Mouse (Mus musculus): ENCODE results near the gene Rps2.

The Rps2 gene

DNA sequence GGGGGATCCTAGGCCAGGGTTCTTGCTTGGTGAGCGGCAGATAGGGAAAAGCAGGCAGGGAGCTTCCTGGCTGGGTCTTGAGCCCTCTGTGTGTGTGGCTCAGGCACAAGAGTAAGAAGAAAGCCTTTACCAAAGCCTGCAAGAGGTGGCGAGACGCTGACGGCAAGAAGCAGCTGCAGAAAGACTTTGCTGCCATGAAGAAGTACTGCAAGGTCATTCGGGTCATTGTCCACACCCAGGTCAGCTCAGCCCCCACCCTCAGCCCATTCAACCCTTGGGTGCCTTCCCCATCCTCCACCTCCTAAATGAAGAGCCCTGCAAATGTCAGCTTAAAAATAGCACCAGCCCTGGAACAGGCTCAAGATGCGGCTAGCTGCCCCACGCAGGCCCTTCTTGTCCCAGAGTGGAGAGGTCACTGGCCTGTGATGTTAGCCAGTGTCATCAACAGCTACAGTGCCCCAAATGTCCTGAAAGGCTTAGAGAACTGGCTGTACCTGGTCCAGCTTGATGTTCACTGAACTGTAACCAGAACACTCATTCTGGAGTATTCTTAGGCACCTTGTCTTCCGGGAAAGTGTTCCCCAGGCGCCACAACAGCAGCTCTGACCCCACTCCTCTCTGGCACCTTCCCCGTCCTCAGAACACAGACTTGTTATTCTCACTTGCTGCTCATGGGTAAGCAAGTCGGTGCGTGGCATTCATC, 14.5 kb downstream of the Rps2 start:
- no peak for DNase-seq (ENCODE audit: low spot score in 2 of 2)

DNA sequence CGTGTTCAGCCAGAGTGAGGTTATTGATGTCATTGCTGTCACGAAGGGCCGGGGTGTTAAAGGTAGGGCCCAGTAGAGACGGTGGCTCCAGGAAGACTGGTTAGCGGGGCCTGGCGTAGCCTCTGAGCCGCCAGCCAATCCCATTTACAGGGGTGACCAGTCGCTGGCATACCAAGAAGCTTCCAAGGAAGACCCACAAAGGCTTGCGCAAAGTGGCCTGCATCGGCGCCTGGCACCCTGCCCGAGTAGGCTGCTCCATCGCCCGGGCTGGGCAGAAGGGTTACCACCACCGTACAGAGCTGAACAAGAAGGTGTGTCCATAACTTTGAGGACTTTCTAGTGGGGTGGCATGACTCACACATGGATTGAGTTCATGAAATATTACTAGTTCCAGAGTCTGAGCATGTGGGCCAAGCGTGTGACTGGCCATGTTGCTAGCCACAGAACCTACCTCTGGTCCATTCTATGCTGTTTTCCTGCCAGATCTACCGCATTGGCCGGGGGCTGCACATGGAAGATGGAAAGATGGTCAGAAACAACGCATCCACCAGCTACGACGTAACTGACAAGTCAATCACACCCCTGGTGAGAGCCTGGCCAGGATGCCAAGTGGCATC, 15.6 kb downstream of the Rps2 start:
- DNase-seq (ENCODE audit: low spot score in 2 of 2), result no peak

DNA sequence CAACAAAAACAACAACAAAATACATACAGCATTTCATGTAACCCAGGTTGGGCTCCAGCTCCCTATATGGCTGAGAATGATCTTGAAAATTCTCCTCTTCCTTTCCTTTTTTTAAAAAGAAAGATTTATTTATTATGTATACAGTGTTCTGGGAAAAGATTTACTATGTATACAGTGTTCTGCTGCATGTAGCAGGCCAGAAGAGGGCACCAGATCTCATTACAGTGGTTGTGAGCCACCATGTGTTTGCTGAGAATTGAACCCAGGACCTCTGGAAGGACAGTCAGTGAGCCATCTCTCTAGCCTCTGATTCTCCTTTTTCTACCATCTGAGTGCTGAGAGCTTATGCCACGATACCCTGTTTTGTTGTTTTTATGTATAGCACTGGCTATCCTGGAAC, 16.6 kb downstream of the Rps2 start:
- no peak for DNase-seq (ENCODE audit: low spot score in 2 of 2)

DNA sequence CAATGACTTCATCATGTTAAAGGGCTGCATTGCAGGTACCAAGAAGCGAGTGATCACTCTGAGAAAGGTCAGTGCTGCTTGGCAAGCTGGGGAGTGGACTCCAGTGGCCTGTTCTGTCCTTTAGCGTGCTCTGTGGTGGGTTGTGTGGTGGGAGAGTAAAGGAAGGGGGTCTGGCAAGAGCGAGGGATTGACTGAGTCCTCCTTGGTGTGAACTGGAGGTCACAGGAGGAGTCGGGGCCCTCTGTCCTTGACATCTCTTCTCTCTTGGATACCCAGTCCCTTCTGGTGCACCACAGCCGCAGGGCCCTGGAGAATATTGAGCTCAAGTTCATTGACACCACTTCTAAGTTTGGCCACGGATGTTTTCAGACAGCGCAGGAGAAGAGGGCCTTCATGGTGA, 17.5 kb downstream of the Rps2 start:
- no peak for DNase-seq (ENCODE audit: low spot score in 2 of 2)

DNA sequence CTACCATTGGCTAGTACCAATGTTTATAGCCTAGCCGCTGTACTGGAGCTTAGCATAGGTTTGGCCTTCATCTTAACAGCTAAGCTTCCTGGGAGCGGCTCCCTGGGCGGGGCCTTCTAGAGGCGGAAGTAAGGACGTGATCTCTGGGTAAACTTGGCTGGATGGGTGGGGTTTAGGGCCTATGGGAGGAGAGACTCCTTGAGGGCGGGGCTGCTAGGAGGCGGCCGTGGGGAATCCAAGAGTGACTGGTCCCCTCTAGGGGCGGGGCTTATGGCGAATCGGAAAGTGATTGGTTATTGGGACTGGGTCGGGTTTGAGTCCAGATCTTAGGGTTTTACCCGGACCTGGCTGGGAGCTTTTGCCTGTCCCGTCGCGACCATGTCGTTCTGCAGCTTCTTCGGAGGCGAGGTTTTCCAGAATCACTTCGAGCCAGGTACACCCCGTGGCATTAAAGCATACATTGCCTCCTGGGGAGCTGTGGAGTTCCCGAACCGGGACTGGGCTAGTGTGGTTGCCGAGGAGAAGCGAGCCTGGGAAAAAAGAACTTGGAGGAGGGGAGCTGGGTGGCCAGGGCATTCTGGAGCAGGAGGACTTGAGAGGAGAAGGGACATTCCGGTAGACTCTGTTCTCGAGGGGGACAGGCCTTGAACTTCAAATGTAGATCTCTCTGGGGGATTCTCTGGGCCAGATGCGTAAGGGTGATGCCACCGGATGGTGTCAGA, 18.6 kb downstream of the Rps2 start, which contains the start of gene Msrb1:
Msrb1 (plus strand) TSS at position 313 of the 722 bp plus-strand sequence.
- DNase-seq (ENCODE audit: low spot score in 2 of 2), result peak; percentile 96

DNA sequence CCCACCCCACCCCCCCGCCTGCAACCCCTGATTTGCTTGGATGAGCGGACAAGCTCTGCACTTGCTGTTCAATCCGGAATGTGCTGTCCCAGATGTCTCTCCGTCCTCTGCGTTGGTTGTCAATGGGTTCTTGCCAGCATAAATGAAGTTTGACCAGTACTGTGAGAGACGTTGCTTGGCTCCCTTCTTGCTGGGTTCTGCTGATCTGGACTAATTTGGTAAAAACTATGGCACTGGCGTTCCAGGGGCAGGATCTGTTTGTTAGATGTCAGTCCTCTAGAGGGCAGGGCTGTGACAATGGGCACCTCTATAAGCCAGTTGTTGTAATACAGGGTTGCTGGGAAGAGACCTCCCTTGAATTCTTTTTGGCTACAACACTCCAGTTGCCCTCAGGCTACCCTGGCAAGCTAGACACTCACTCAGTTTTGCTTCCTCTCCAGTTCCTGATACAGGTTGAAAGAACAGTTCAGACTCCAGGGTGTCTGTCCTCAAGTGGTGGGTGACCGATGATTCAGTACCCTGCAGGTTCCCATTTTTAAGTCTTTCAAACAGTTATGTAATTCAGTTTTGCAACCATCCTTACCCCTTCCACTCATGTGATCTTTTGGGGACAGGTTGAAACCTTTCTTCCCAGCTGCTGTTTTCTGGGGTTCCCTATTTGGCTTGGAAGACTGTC, 19.4 kb downstream of the Rps2 start:
- DNase-seq (ENCODE audit: low spot score in 2 of 2), result no peak

DNA sequence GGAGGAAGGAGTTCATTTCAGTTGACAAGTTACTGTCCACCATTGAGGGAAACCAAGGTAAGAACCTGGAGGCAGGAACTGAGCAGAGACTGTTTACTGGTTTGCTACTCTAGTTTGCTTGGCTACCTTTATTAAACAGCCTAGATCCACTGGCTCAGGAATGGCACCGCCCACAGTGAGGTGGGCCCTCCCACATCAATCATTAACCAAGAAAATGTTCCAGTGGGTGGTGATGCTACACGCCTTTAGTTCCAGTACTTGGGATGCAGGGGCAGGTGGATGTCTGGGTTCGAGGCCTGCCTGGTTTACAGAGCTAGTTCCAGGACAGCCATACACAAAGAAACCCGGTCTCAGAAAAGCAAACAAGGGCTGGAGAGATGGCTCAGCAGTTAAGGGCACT, 20.3 kb downstream of the Rps2 start:
- DNase-seq (ENCODE audit: low spot score in 2 of 2), result no peak

DNA sequence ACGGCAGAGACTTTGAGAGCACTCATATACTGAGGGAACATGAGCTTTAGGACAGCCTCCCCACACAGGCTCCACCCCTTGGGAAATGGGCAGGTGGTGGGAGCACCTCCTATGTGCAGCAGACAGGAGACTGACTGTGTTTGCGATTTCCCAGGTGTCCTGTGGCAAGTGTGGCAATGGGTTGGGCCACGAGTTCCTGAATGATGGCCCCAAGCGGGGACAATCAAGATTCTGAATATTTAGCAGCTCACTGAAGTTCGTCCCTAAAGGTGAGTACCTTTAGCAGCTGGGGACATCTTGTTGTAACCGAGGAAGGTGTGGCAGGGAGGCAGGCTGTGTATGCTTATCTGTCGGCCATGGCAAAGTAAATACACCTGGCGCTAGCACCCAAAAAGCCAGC, 22.0 kb downstream of the Rps2 start:
- DNase-seq (ENCODE audit: low spot score in 2 of 2), result no peak

DNA sequence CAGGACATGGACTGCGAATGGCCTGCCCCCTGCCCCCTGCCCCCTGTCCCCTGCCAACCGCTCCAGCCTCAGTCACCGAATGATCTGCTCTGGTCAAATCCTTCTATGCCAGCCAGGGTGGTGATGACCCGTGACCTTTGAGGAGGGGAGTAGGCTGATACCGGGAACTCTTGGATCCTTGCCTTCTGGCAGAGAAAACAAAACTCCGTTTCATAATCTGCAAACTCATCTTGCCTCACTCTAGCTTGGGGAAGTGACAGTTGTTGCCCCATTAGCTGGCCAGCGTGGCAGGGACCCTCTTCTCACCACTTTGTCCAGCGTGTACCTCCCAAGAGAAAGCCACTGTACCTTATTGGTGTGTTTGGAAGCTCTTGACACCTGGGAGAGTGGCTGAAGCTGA, 24.4 kb downstream of the Rps2 start:
- DNase-seq (ENCODE audit: low spot score in 2 of 2), result no peak

DNA sequence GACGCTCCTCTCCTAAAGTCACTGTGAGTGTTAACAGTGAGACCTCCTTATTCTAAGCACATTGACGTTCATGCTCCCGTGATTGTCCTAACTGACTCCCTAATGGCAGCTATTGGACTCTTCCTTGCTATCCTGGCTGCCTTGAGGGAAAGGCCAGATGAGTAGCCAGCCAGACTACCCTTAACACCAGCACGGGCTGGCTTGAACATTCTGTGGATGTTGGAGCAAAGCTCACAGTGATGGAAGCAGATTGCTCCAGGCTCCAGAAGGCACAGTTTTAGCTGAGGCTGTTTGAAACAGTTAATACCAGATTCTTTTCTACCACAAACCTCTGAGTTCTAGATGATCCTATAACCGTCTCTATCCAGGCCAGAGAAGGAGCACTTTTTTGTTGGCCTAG, 26.0 kb downstream of the Rps2 start:
- DNase-seq (ENCODE audit: low spot score in 2 of 2), result no peak

DNA sequence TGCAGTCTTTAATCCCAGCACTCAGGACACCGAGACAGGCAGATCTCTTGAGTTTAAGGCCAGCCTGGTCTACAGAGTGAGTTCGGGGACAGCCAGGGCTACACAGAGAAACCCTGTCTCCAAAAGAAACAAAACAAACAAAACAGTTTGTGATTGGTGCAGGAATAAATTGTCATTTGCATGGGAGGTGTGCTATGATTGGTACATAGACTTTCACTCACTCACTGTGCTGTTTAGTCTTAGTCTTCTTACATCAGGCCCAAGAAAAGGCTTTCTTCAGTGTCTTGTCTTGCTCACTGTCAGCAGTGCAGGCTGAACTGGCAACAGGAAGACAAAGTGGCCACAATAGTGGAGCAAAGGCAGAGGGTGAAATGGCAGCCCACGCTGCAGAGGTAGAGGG, 26.5 kb downstream of the Rps2 start:
- no peak for DNase-seq (ENCODE audit: low spot score in 2 of 2)

DNA sequence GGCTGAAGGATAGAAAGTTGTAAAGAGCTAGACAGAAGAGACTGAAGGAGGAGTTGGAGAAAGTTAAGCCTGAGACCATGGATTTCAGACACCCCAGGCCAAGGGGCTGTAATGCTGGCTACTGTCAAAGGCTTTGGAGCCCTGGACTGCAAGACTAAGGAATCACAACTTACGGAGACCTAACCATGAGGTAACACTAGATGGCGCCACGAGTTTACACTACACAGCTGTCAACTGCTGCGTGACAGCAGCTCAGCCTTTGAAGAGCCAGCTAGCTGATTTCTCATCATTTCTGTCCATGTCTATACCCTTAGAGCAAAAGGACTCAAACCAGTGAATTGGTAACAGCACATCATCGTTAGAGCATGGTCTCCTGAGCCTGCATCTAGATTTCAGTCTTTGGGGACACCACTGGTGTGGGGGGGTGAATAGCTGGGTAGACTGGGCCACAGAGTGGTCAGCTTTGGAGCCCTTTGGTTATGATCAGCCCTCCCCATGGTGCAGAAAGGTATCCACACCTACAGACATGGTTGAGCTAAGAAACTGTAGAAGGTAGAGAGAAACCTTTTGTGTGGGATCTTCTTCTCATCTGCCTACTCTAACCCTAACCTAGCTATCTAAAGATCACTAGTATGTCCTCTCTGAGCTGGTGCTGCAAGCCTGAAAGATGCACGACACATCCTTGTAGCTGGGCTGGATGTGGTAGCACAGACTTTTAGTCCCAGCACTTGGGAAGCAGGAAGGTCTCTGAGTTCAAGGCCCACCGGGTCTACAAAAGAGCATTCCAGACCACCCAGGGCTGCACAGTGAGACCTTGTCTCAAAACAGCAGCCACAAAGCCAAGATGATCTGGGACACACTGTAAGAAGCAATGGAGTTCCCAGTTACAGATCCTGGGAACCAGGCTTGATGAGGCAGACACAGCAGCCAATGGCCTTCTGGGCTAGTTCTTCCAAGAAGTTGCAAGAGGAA, 27.9 kb downstream of the Rps2 start:
- peak; percentile 86 to 88 for DNase-seq (ENCODE audit: low spot score in 2 of 2)

DNA sequence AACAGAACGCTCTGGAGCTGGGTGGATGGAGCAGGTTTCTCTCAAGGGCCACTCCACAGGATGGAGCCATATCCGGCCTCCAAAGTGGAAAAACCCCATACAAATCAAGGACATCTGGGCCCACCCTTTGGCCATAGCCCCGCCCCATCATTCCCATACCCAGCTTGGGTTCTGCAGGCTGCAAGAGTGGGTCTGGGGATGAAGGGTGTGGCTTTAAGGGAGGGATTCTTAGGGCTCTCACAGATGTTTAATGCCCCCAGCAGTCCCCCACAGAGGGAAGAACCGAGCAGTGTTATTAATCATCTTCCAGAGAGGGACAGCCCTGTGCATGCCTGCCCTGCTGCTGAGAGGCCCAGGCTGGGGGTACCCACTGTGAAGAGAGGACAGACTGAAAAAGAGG, 29.1 kb downstream of the Rps2 start:
- DNase-seq (ENCODE audit: low spot score in 2 of 2), result no peak

DNA sequence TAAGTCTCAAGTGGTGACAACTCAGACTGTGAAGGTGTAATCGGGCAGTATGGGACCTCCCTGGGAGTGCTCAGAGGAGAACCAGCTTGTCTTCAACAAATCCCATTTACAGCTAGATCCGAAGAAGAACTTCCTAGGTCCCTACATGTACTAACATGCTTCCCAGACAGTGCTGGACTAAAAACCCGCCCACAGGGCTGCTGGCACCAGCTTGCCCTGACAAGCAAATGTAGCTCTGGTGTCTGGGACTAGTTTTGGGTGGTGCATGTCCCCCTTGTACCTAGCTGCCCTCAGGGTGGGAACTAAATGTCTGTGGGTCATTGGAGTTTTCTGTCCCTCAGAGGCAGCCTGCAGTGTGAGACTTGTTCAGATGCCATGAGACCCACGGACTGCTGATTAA, 33.6 kb downstream of the Rps2 start:
- no peak for DNase-seq (ENCODE audit: low spot score in 2 of 2)

DNA sequence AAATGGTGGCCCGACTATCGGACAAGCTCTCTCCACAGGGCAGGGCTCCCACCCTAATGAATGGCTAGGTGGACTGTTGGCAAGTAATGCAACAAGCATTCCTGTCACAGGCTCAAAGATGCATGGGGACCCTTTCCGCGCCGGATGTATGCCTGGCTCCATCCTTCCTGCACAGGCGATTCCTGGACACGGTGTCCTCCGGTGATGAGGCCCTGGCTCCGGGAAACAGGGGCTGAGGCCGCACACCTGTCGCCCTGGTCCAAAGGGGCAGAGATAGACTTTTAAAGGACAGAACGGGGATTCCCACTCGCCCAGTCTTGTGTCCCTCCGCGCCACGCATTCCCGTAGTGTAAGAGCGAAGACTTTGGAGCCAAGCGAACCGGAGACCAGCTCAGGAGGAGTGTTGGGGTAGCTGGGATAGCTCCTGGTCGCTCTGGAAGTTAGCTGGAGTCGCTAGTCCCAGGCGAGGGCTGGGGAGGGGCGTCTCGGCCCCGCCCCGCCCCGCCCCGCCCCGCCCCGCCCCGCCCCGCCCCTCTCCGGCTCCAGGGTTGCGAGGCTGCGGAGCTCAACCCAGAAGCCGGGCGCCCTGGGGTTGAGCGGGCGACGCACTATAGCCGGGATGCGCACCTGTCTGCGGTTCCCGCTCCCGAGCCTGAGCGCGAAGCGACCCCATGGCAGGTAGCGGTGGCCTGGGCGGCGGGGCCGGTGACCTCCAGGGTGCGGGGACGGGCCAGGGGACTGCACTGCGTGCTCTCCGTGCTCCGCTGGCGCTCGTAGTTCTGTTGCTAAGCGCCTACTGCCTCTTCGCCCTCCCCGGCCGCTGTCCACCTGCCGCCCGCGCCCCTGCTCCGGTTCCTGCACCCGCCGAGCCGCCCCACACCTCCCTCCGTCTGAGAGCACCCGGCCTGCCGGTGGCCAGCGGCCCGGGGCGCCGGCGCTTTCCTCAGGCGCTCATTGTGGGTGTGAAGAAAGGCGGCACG, 34.8 kb downstream of the Rps2 start, which contains the start of gene Hs3st6:
Hs3st6 (plus strand) TSS at position 574 of the 980 bp plus-strand sequence.
- no peak for DNase-seq (ENCODE audit: low spot score in 2 of 2)

DNA sequence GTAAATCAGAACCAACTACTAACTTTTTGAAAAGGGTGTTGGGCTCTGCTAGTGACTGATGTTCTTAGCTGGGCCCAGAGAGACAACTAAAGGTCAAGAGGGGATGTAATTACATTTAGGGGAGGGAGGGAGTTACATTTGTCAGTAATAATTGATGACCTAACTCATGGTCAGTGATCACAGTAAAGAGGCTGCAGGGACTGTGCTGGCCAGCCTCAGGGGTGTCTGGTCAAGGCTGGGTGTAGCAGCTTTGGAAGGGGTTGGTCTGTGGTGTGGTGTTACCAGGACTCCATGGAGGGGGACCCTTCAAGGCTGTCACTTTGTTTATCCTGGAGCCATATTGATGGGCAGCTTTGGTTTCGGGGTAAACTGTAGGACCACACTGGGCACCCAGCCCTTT, 39.5 kb downstream of the Rps2 start:
- DNase-seq (ENCODE audit: low spot score in 2 of 2), result no peak

DNA sequence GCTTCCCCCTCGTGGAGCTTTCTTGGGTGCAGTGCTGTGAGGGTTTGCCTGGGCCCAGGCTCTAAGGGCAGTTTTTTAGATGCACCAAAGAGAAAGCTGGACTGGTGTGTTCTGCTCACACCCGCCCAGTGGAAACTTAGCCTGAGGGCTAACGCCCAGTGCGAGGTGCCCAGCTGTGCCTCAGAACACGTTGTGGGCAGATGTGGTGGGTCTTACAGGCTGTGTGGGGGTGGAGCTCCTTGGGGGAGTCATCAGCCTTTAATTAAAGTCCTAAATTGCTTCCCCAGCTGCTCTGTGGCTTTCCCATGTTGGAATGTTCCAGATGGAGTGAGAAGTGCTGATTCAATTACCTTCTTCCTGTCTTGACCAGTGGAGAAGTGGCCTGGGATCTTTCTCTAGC, 43.2 kb downstream of the Rps2 start:
- no peak for DNase-seq (ENCODE audit: low spot score in 2 of 2)

DNA sequence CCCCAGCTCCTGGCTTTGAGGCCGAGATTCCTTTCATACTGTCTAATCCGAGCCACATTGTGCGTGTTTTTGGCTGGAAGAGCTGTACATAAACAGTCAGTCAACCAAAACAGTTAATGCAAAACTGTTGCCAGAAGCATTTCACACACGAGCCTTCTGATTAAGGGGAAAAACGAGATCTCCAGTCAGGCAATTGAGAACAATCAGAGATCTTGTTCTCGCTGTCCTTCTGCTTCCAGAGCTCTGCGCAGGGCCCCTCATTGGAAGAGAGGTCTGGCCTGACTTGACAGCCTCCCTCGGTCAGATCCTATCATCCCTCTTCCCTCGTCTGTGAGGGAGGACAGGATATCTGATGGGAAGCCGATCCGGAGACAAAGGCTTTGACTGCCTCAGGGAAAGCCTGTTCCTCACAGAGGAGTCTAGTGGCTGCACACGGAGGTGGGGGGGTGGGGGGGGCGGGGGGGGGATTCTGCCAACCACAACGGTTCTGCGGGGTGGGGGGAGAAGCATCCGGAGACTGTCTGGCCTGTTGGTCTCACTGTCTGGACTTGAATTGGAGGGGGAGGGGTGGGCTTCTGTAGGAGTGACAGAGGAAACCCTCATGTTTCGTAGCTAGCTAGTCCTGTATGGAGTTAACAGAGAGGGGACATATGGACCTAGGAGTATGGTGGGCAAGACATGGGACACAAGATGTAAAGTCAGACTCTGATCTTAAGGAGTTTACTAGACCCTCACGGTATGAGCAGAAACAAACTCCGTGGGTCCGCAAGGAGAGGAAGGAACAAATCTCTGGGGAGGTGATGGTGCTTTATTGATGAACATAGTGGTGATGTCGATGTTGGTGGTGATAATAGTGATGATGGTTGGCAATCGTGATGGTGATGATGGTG, 47.3 kb downstream of the Rps2 start:
- no peak for DNase-seq (ENCODE audit: low spot score in 2 of 2)

DNA sequence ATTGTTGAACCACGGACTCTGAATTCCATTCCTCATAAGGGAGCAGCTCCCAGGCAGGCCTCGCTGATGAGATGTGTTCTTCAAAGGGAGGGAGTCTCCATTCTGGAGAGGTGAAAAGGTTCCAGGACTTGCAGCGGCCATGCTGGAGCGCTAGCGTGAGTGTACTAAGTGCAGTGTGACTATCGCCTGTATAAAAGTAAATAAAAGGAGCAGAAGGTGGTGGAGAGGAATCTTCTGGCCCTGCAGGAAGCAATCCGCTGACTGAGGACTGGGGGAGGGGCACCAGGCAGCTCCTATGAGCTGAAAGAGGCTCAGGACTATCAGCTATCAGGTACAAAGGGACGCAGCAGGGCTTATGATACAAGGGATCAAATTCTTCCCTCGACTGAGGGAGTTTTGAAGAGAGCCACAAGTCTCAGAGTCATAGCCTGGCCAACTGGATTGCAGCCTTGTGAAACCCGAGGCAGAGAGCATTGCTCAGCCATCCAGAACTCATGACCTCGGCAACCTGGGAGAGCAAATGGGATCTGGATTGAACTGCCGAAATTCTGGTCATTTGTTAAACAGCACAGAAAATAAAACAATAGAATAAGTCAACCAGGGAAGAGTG, 48.5 kb downstream of the Rps2 start:
- no peak for DNase-seq (ENCODE audit: low spot score in 2 of 2)

All from right cerebral cortex, postnatal 10 days (tissue).